Comparison of ENCODE assay signal across 24 mouse cellular contexts in genomic region chr14:118765306-118765705, GRCm38 (mm10). TPM values are rescaled to one million over a fixed set of nuclear protein-coding genes. Genes with fewer than 3 reads are reported as not detected.
A peak's percentile ranks its signal among the peaks of the same experiment; 100 is the strongest.
DNase-seq lines count a peak whose midpoint lies in the region; ATAC-seq and TF ChIP-seq lines count a peak whose summit lies in the region.
"Had no signal": no experiment of that assay in that cellular context is flagged by ENCODE, and none has a peak within 500 bp of the region (broad histone marks: within the 10 kb centered on the region; RNA-seq: fewer than 3 reads in every experiment).

No protein-coding gene starts in this region.

- no peak for TF ChIP-seq CTCF in hindbrain, postnatal 0 days (IDR thresholded peaks at IDR 0.05; ENCODE audit: low read depth)

- no peak overlapping the region for H3K9ac ChIP-seq in hindbrain, postnatal 0 days (replicated peaks; ENCODE audit: low read length)
- no peak overlapping the region for H3K9ac ChIP-seq in hindbrain, embryonic 13.5 days
- H3K9ac ChIP-seq: forebrain, postnatal 0 days; midbrain, embryonic 15.5 days; neural tube, embryonic 13.5 days had no signal

- DNase-seq in cerebellum, postnatal 10 days, result peak; percentile 12 to 19
- no peak for DNase-seq in cerebellum, adult 9-11 months
- peak; percentile 19 for DNase-seq in hindbrain, postnatal 0 days (ENCODE audit: low spot score)
- DNase-seq in lung, postnatal 36 days, result peak; percentile 12
- no peak for DNase-seq in lung, postnatal 10 days
- no peak for DNase-seq in urinary bladder, postnatal 25 days (ENCODE audit: low spot score)
- no peak for DNase-seq in layer of hippocampus, postnatal 25 days (ENCODE audit: extremely low spot score in 1 of 2, low spot score in 1 of 2)
- DNase-seq: adrenal gland, postnatal 25 days; cerebellum, adult 11 months; cerebellum, postnatal 36 days; embryo, embryonic 11 days; forebrain, postnatal 0 days; gastrocnemius, postnatal 36 days; layer of hippocampus, adult 9-11 months; left cerebral cortex, postnatal 4 days; lung, adult 2 months; lung, postnatal 4 days had no signal

- H3K4me1 ChIP-seq in hindbrain, postnatal 0 days (ENCODE audit: insufficient read depth, low read length), result no peaks in the 10 kb centered on the region
- no peaks in the 10 kb centered on the region for H3K4me1 ChIP-seq in hindbrain, embryonic 13.5 days (replicated peaks)
- H3K4me1 ChIP-seq: midbrain, embryonic 15.5 days; neural tube, embryonic 13.5 days had no signal

- no peaks in the 10 kb centered on the region for H3K36me3 ChIP-seq in hindbrain, postnatal 0 days (ENCODE audit: insufficient read depth, low read length)
- no peaks in the 10 kb centered on the region for H3K36me3 ChIP-seq in hindbrain, embryonic 13.5 days
- H3K36me3 ChIP-seq: midbrain, embryonic 15.5 days; neural tube, embryonic 13.5 days had no signal

- H3K27me3 ChIP-seq in hindbrain, postnatal 0 days (ENCODE audit: insufficient read depth, low read length), result no peaks in the 10 kb centered on the region
- peaks cover 22% of the 10 kb centered on the region; the same call in 1 of the 2 replicates for H3K27me3 ChIP-seq in hindbrain, embryonic 13.5 days
- H3K27me3 ChIP-seq: midbrain, embryonic 15.5 days had no signal

- H3K4me2 ChIP-seq in hindbrain, postnatal 0 days (ENCODE audit: low read depth, low read length), result no peak overlapping the region
- H3K4me2 ChIP-seq in hindbrain, embryonic 13.5 days, result no peak overlapping the region
- H3K4me2 ChIP-seq: liver, embryonic 11.5 days; midbrain, embryonic 15.5 days; neural tube, embryonic 13.5 days had no signal

- H3K9me3 ChIP-seq in hindbrain, postnatal 0 days (ENCODE audit: low read length), result no peaks in the 10 kb centered on the region
- H3K9me3 ChIP-seq in hindbrain, embryonic 13.5 days, result no peaks in the 10 kb centered on the region
- H3K9me3 ChIP-seq: midbrain, embryonic 15.5 days; neural tube, embryonic 13.5 days had no signal

- ATAC-seq in hindbrain, postnatal 0 days, result no peak
- no peak for ATAC-seq in hindbrain, embryonic 13.5 days (ENCODE audit: low FRiP score)
- ATAC-seq: forebrain, postnatal 0 days; hindbrain, embryonic 16.5 days; intestine, embryonic 16.5 days; midbrain, embryonic 15.5 days had no signal

- H3K27ac ChIP-seq in hindbrain, postnatal 0 days, result no peak overlapping the region
- H3K27ac ChIP-seq in hindbrain, embryonic 13.5 days, result no peak overlapping the region
- H3K27ac ChIP-seq: midbrain, embryonic 15.5 days; neural tube, embryonic 13.5 days had no signal

- 65% methylated on average over 7 of the region's 7 CpGs for WGBS in hindbrain, postnatal 0 days
- 85% methylated on average over 7 of the region's 7 CpGs for WGBS in hindbrain, embryonic 13.5 days

- H3K4me3 ChIP-seq in hindbrain, postnatal 0 days (ENCODE audit: low read length), result no peak overlapping the region
- H3K4me3 ChIP-seq in hindbrain, embryonic 13.5 days, result no peak overlapping the region
- H3K4me3 ChIP-seq: midbrain, embryonic 15.5 days; neural tube, embryonic 13.5 days had no signal

RNA-seq across cellular contexts. Expression of gene Cldn10, which starts 22.4 kb away (rescaled TPM):
- 10.0 and 11.7 TPM in 2 replicates for total RNA-seq in hindbrain, postnatal 0 days (2014; rRNA removed)
- 27.4 and 31.1 TPM in 2 replicates for polyA plus RNA-seq in hindbrain, postnatal 0 days (2015; fragmentation: Nextera tagmentation; extraction: Ambion mirVana)
- polyA plus RNA-seq in hindbrain, embryonic 13.5 days (2015; fragmentation: Nextera tagmentation; extraction: Ambion mirVana), result 0.65 and 1.5 TPM in 2 replicates
- 10 to 100 TPM; 32.4 to 34.3 TPM for total RNA-seq in layer of hippocampus, postnatal 25 days (2021)
- total RNA-seq: gastrocnemius, postnatal 36 days; hematopoietic stem cell, adult 5-6 weeks had no signal

RNA-seq across cellular contexts. Expression of gene Abcc4, which starts 59.3 kb away (rescaled TPM):
- total RNA-seq in hindbrain, postnatal 0 days (2014; rRNA removed), result 4.3 and 4.8 TPM in 2 replicates
- polyA plus RNA-seq in hindbrain, postnatal 0 days (2015; fragmentation: Nextera tagmentation; extraction: Ambion mirVana), result 2.1 and 2.3 TPM in 2 replicates
- polyA plus RNA-seq in hindbrain, embryonic 13.5 days (2015; fragmentation: Nextera tagmentation; extraction: Ambion mirVana), result 1.9 and 2.0 TPM in 2 replicates
- total RNA-seq in layer of hippocampus, postnatal 25 days (2021), result 1 to 10 TPM; 7.7 to 9.2 TPM

Comparison
In these comparisons a context has a peak if more than half of its experiments do, and no peak if none do; other contexts are left out.
1. DNase-seq: peak in cerebellum, postnatal 10 days (2 of 2), hindbrain, postnatal 0 days (single experiment) and lung, postnatal 36 days (single experiment); none in cerebellum, adult 9-11 months (single experiment), lung, postnatal 10 days (single experiment), urinary bladder, postnatal 25 days (single experiment) and layer of hippocampus, postnatal 25 days (0 of 2).